In the genomic region with DNA sequence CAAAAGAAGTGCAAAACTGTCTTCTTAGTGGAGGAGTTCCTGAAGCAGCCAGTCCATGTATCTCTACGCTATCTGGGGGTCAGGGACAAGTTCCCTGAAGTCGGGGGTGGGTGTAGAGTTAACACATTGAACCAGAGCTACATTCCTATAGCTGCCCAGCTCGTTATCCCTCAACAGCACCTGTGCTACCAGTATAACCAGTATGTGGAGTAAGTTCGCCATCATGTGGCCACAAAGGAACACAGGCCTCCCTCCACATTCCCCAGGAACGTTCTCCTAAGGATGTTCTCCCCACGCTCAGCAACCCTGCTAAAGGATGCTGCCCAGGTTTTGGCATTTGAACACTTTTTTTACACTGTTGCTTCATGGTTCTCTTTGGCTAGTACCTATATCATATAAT, we compare ENCODE assay signal across 8 mouse cellular contexts. TPM values are rescaled to one million over a fixed set of nuclear protein-coding genes. Genes with fewer than 3 reads are reported as not detected.
DNase-seq lines count a peak whose midpoint lies in the region; ATAC-seq and TF ChIP-seq lines count a peak whose summit lies in the region.

No protein-coding gene starts in this region.

- DNase-seq in heart, postnatal 10 days = peak; percentile 16 to 17
- DNase-seq in heart, embryonic 10.5 days (ENCODE audit: low spot score) = no peak
- peak; percentile 22 for DNase-seq in Muller cell, postnatal 12 days (ENCODE audit: inconsistent ontology term)
- peak; percentile 6 to 58 for DNase-seq in layer of hippocampus, adult 18-20 months (ENCODE audit: low spot score in 2 of 2)
- no peak for DNase-seq in thymus, adult 2 months
- no peak for DNase-seq in spleen, adult 12 weeks (ENCODE audit: low spot score)

- no peak for TF ChIP-seq POLR2A in thymus, adult 2 months (IDR thresholded peaks at IDR 0.05; ENCODE audit: control insufficient read depth, extremely low read depth, insufficient read depth, low read length, poor library complexity)

- H3K4me1 ChIP-seq in heart, embryonic 10.5 days = no peaks in the 10 kb centered on the region
- no peaks in the 10 kb centered on the region for H3K4me1 ChIP-seq in midbrain, embryonic 16.5 days (ENCODE audit: control insufficient read depth, insufficient read depth, low read length)
- no peaks in the 10 kb centered on the region for H3K4me1 ChIP-seq in thymus, adult 2 months (replicated peaks; ENCODE audit: control insufficient read depth, insufficient read depth, low read length)

- ATAC-seq in common myeloid progenitor, adult 5-6 weeks (replicated peaks; ENCODE audit: low read depth, poor library complexity, severe bottlenecking) = peak; percentile 65
- ATAC-seq in midbrain, embryonic 16.5 days = peak; percentile 88

- WGBS in heart, embryonic 10.5 days = 13% methylated on average over 6 of the region's 6 CpGs
- WGBS in midbrain, embryonic 16.5 days = 18% methylated on average over 6 of the region's 6 CpGs
- WGBS in thymus, adult 2 months = 34% methylated on average over 6 of the region's 6 CpGs

- H3K27ac ChIP-seq in heart, embryonic 10.5 days = no peak overlapping the region
- no peak overlapping the region for H3K27ac ChIP-seq in midbrain, embryonic 16.5 days (ENCODE audit: low read length)
- no peak overlapping the region for H3K27ac ChIP-seq in thymus, adult 2 months (ENCODE audit: control insufficient read depth, insufficient read depth, low read length)

- H3K27me3 ChIP-seq in heart, embryonic 10.5 days (ENCODE audit: insufficient read depth, poor library complexity, severe bottlenecking) = no peaks in the 10 kb centered on the region
- no peaks in the 10 kb centered on the region for H3K27me3 ChIP-seq in midbrain, embryonic 16.5 days (ENCODE audit: control insufficient read depth, insufficient read depth, low read depth, low read length)
- H3K27me3 ChIP-seq in thymus, adult 2 months (ENCODE audit: control insufficient read depth, insufficient read depth, low read length) = no peaks in the 10 kb centered on the region

- no peak overlapping the region for H3K4me3 ChIP-seq in heart, embryonic 10.5 days
- H3K4me3 ChIP-seq in midbrain, embryonic 16.5 days (ENCODE audit: low read depth, low read length) = no peak overlapping the region
- no peak overlapping the region for H3K4me3 ChIP-seq in thymus, adult 2 months (ENCODE audit: control insufficient read depth, insufficient read depth, low read length)

- no peaks in the 10 kb centered on the region for H3K9me3 ChIP-seq in heart, embryonic 10.5 days
- H3K9me3 ChIP-seq in midbrain, embryonic 16.5 days (replicated peaks; ENCODE audit: control insufficient read depth, low read length, poor library complexity, severe bottlenecking) = no peaks in the 10 kb centered on the region

- no peaks in the 10 kb centered on the region for H3K36me3 ChIP-seq in heart, embryonic 10.5 days
- H3K36me3 ChIP-seq in midbrain, embryonic 16.5 days (ENCODE audit: control insufficient read depth, insufficient read depth, low read length) = no peaks in the 10 kb centered on the region
- H3K36me3 ChIP-seq in thymus, adult 2 months (ENCODE audit: control insufficient read depth, insufficient read depth, low read length) = no peaks in the 10 kb centered on the region

- H3K4me2 ChIP-seq in midbrain, embryonic 16.5 days (ENCODE audit: low read length) = no peak overlapping the region

- no peak for TF ChIP-seq CTCF in thymus, adult 2 months (IDR thresholded peaks at IDR 0.05; ENCODE audit: borderline replicate concordance, control insufficient read depth, extremely low read depth, insufficient read depth, low read length, poor library complexity)

- intact Hi-C loops in heart, postnatal 10 days (cut with DNase I) = no loop called here

- no peak overlapping the region for H3K9ac ChIP-seq in midbrain, embryonic 16.5 days (ENCODE audit: low read depth, low read length)

RNA-seq across cellular contexts. Expression of gene Srpx, which starts 46.8 kb away (rescaled TPM):
- 10 to 100 TPM in 1 of 2 experiments, 1 to 10 TPM in 1; 8.3 to 10.9 TPM for total RNA-seq in heart, postnatal 10 days (2021)
- polyA plus RNA-seq in heart, embryonic 10.5 days (2016; fragmentation: Nextera tagmentation; extraction: Ambion mirVana) = 1.9 and 4.4 TPM in 2 replicates
- not detected in 2 replicates for total RNA-seq in common myeloid progenitor, adult 5-6 weeks (2017)
- under 1 TPM; 0.28 to 0.67 TPM for total RNA-seq in layer of hippocampus, adult 18-20 months (2021)
- 2.1 and 2.6 TPM in 2 replicates for polyA plus RNA-seq in midbrain, embryonic 16.5 days (2015; fragmentation: Nextera tagmentation; extraction: Ambion mirVana)
- 2.3 and 2.6 TPM in 2 replicates for polyA plus RNA-seq in thymus, adult 2 months (2012; rRNA removed)

Comparison
In these comparisons a context has a peak if more than half of its experiments do, and no peak if none do; other contexts are left out.
1. DNase-seq: peak in heart, postnatal 10 days (2 of 2), Muller cell, postnatal 12 days (single experiment) and layer of hippocampus, adult 18-20 months (2 of 2); none in heart, embryonic 10.5 days (single experiment), thymus, adult 2 months (single experiment) and spleen, adult 12 weeks (single experiment).